Mouse (Mus musculus) liver (tissue): ENCODE results near the gene Ece2.

ENCODE experiments used
- DNase-seq: peaks from one replicate; pipeline ENCODE4 v3.0.0-alpha.2; 2020; ENCODE audit warnings: mixed read lengths

Ece2 gene

DNA sequence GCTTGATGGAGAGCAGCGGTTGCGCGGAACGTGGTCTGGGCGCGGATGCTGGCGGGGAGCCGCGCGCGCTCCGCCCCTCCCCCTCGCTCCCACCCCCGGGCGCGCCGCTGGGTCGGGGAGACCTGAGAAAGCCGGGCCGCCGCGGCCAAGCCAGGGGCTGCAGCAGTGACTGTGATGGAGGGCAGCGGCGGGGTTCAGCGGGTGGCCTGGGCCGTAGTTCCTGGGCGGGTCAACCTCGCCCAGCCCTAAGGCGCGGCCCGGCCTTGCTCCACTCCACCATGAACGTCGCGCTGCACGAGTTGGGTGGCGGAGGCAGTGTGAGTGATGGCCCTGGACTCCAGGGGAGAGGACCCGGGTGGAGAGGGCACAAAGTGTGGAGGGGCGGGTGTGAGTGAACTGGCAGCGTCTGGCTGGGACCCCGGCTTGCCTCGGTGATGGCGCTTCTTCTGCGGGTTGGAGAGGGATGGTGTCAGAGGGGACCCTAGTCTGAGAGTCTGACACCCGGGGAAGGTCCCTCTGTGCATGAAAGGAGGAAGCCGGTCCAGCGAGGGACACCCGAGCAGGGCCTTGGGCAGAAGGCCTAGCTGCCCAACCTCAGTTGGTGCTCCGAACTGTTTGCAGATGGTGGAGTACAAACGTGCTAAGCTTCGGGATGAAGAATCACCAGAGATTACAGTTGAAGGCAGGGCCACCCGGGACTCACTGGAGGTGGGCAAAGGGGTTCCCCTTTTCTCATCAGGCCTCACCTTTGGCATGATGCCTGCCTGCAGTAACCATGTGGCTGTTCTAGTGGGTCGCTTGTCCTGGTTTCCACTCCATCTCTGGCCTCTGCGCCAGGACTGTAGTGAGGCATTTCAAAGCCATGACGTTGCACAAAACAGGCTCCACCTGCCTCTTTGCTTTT, at the start of gene Ece2:
Ece2 (plus strand) TSS at position 98 of the 904 bp plus-strand sequence.
- peak; percentile 5 for DNase-seq

- DNase-seq: no peak
Measured at GRCm38 (mm10) chr16:20589366-20589938, 40.2 kb upstream of the Ece2 start, which contains the start of gene Vwa5b2. Vwa5b2 (plus strand) TSS chr16:20589471.

DNA sequence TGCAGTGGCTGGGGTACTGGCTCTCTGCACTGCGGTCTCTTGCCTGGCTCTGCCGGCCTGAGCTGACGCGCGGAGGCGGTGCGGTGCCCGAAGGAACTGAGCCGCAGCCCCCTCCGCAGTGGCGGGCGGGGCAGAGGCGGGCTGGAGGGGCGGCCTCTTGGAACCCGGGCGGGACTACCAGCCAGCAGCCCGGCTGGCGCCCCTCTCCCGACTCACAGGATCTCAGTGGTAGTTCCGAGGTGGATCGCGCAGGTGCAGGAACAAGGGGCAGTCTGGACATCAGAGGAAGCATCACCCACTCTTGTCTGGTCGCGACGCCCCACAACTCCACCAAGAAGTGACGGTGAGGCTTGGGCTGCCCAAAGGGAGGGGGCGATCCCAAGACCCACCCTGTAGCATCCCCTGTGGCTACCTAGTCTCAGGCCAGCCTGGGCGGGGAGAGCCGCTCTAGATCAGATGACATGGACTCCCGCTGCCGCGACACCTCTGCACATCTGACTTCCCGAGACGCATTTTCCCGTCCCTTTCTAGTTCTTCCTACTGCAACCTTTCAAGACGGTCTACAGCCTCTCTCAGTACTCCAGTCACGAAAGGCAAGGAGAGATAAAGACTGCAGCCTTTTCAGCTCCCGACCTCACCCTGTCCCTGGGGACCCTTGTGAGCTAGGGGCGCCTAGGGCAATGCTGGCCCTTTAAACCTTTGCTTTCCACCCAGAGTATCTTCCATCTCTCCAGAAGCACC, 39.5 kb upstream of the Ece2 start:
- DNase-seq: peak; percentile 28

DNA sequence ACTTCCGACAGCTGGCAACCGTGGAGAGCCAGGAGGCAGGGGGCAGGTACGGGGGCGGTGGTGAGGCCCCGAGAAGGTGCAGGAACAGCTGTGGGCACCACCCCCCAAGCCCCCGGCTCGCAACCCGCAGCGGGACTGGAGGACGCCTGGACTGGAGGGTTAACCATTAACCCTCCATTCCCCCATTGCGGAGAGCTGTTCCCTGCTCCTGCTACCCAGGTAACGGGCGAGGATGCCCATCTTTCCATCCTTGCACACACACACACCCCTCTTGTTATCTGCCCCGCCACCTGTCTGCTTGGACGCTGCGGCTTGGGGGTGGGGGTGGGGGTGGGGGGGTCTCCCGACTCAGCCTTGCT, 39.0 kb upstream of the Ece2 start:
- no peak for DNase-seq

DNA sequence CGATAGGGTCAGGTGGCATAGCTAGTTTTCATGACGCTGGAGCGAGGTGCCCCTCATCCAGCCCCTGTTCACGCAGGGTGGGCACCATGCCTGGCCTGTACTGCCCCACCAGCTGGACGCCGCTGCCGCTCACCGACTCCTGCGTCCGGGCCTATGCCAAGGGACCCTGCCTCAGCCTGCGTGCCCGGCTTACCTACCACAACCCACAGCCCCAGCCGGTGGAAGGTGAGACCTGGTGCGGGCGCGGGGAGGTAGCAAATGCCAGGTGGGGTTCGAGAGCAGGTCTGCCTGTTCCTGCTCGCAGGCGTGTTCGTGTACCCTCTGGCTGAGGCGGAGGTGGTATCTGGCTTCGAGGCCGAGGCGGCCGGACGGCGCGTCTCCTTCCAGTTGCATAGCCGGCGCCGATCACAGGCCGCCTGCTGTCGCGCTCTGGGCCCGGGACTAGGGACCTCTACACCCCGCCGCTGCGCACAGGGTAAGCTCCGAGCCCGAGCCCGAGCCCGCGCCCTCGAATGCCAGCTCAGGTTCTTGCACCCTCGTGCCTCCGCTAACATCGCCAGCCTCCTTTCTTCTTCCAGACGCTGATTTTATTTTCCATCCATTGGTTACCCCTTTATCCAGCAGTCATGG, 38.4 kb upstream of the Ece2 start:
- DNase-seq: no peak

DNA sequence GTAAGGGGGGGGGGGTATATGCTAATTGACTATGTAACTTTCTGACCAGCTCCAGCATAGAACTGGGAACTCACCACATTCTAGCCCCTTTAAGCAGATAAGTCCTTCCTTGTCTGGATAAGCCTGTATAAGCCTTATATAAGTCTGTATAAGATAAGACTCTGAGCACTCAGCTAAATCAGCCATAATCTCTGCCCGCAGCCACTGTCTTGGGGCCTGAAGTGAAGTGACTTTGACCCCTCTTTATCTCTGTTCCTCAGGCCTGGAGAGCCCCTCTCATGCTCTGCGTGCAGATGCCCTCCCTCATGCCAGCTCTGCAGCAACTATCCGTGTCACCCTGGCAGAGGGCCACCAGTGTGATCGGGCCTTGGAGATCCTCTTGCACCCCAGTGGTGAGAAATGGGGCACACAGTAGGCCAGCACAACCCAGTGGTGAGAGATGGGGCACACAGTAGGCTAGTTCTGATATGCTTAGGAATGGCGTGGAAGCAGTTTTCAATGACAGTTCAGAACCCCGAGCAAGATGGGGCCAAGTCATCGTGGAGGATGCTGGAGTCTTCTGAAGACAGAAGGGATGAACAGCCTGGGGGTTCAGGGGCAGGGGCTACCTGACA, 34.5 kb upstream of the Ece2 start:
- DNase-seq: peak; percentile 70

GRCm38 (mm10) chr16:20595737-20596136, 33.9 kb upstream of the Ece2 start:
- DNase-seq: no peak

- no peak for DNase-seq
Measured at GRCm38 (mm10) chr16:20596687-20597441, 32.8 kb upstream of the Ece2 start.

DNA sequence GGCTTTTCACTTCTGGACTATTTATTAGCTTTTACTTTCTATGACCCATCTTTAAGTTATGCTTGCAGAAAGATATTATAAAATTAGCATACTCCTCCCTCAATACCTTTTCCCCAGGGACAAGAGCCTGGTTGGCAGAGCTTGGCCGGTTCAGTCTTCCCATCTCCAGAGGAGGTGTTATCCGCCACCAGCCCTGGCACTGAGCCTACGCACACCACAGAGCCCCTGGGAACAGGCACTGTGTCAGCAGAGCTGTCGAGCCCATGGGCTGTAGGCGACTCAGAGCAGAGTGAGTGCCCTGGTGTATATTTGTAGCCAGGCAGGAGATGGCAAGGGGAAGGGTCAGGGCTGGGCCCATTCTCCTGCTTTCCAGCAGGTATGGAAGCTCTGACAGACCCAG, 29.1 kb upstream of the Ece2 start:
- DNase-seq: no peak

DNA sequence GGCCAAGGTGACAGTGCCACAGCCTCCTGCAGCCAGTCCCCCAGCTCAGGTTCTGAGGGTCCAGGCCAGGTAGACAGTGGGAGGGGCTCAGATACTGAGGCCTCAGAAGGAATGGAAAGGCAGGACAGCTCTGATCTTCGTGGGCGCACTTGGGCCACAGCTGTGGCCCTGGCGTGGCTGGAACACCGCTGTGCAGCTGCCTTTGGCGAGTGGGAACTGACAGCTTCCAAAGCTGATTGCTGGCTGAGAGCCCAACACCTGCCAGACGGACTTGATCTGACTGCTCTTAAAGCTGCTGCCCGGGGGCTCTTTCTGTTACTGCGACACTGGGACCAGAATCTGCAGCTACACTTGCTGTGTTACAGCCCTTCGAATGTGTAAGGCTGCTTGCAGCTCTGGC, 24.9 kb upstream of the Ece2 start:
- no peak for DNase-seq

GRCm38 (mm10) chr16:20610501-20611356, 18.9 kb upstream of the Ece2 start:
- DNase-seq: peak; percentile 74

DNA sequence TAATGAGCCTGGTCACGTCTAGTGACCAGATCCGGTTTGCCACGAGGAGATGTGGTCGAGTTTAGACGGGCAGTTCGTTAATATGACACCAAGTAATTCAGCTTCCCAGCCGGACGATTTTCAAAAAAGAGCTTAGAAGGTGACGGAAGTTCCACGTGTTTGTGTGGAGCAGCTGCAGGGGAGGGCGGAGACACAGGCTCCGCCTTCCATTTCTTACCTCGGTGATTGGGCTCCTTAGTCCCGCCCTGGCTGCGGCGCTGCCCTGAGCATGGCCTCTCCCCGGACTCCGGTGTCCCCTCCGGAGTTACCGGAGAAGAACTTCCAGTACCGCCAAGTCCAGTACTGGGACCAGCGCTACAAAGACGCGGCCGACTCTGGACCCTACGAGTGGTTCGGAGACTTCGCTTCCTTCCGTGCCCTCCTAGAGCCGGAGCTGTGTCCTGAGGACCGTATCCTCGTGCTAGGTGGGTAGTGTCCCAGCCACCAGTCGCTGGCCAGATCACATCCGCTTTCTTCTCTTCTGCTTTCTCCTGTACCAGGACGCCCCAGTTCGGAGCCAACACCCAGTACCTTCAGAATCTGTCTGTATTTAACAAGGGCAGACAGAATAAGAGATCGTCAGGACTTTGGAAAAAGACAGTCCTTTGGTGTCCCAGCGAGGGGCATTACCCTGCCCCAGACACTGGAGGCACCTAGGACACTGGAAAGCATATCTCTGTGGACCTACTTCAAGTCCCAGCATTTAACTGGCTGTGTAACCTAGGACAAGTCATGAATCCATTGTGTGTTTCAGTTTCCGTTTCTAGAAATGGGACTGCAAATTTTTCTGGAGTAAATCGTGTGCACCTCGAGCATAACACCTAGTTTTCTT, 18.0 kb upstream of the Ece2 start, which contains the start of the genes Eef1akmt4, Gm49333 and Alg3:
Eef1akmt4 (plus strand) TSS at position 237 of the 871 bp plus-strand sequence.
Gm49333 (plus strand) TSS at position 254 of the 871 bp plus-strand sequence.
Alg3 (minus strand) TSS at position 379 of the 871 bp plus-strand sequence.
- DNase-seq: peak; percentile 91

DNA sequence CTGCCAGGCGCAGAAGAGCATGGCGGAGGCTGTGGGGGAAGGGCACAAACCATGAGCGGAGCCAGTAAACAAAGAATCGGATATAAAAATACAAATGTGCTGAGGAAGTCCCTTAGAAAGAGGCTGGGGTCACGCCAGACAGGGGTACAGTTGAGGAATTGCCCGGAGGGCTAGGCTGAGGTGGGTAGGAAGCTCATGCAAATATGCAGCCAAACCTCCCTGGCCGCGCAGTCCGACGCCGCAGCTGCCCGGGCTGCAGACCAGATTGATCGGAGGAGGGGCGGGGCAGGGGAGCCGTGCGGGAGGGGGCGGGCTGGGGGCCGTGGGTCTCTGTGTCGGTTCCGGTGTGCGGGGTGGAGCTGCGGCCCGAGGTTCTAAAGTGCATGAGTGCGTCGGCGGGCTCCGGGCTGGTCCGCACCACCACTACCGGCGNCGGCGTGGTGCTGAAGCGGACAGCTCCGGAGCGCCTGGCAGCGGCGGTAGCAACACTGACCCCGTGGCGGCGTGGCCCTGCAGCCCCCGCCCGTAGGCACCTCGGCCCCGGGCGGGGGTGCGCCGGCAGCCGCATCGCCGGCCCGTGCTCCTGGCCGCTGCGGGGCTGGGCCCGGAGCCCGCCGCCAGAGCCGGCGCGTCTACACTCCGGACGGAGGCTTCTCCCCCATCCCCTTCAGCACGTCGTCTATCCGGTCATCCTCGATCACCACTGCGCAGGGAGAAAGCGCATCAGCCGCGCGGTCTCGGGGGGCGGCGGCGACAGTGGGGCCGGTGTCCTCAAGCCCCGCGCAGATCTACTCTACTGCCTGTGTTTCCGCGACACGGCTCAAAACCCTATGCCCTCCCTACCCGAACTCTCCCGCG, 9.9 kb upstream of the Ece2 start:
- peak; percentile 34 for DNase-seq

DNA sequence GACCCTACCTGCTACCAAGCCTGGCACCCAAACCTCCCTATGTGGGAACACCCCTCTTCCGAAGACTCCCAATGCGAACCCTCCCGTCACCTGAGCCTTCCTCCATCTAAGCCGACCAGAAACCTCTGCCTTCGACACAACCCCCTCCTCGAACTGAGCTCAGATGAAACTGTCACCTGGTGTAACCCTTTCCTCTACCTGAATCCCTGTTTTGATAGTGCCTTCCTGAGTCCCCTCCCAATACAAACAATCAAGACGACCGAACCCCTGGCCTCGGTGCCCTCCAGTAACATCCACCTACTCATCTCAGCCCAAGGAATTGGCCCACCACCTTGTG, 9.3 kb upstream of the Ece2 start:
- no peak for DNase-seq

DNA sequence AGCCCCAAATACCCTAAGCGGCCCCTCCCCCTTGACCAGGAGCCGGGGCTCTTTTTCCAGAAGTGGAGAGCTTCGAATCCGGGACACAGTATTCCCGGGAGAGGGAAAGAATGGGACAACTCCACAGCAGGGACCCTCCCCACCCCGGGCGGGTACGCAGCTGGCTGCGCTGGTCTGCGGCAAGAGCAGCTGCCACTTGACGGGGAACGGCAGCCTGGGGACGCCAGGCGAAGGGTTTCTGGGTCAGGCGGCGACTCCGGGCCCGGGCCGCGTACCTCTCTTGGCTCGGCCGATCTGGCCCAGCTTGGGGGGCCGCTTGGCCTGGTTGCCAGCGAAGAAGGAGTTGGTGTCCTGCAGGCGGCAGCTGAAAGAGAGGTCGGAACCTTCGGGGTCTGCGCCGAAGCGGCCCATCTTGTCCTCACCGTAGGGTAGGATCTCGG, 8.9 kb upstream of the Ece2 start:
- DNase-seq: no peak

DNA sequence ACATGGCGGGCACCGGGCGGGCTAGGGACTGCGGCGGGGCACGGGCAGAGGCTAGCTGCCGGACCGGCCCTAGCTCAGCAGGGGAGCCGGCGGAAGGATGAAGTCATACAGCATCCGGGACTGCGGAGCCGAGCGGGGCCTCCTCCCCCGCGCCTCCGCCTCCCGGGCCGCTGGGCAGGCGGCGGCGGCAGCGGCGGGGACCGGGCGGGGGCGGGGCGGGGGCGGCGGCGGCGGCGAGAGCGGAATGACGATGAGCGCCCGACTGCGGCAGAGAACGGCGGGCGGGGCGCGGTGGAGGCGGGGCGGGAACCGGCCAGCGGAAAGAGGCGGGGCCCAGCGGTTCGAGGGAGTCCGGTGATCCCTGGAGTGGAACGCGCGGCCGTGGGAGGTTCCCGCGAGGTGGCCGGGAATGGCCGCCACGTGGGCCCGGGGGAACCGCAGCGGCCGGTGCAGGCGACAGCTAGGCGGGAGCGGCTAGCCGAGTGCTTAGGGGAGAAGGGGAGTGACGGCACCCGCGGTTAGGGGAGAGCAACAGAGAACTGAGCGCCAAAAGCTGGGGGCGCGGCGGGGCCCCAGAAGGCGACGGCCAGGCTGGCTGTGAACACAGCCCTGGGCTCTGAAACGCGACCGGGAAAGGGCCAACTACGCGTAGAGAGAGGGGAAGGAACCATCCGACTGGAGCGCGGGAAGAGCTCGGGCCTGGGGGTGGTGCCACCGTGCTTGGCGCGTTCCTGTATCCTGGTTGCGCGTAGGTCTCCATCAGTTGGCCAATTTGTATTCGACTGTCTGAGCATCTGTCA, 8.2 kb upstream of the Ece2 start, which contains the start of gene Camk2n2:
Camk2n2 (minus strand) TSS at position 97 of the 800 bp plus-strand sequence.
- DNase-seq: peak; percentile 79

DNA sequence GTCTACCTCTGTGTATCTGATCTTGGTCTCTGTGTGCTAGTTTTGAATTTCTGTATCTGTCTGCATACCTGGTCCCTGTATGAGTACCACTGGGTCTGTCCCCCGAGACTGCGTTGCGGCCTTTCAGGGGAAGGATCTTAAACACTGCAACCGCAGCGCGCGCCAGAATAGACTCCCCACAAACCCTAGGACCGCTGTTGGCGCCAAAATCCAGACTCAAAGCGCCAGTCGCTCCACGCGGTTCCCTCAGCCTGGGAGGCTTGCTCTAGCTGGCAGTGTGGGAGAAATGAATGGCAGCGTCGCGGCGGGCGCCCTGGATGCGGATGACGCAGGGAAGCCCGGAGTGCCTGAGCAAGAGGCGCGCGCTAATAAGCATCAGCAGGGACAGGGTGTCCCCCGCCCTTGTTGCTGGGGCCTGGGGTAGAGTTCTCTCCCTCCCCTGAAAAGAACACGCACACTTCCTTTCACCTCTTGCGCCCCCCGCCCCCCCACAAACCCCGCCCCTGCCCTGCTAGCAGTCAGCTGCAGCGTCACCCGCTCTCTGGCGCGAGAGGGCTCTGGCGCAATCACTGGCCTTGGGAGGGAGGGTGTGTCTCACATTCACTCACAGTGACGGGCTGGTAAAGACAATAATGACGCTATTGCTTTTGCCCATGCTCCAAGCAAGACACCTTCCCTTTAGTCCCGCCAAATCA, 7.5 kb upstream of the Ece2 start:
- peak; percentile 70 for DNase-seq
